Mouse (Mus musculus): ENCODE results near the gene Pdilt. TPM values are rescaled to one million over a fixed set of nuclear protein-coding genes. Genes with fewer than 3 reads are reported as not detected.

Gene Pdilt
- 16.1 TPM for polyA plus RNA-seq (2014; fragmentation: Illumina TruSeq; extraction: RNeasy Lipid Tissue Mini Kit (QIAGEN cat#74804); ENCODE audit: low read depth, low replicate concordance)

DNA sequence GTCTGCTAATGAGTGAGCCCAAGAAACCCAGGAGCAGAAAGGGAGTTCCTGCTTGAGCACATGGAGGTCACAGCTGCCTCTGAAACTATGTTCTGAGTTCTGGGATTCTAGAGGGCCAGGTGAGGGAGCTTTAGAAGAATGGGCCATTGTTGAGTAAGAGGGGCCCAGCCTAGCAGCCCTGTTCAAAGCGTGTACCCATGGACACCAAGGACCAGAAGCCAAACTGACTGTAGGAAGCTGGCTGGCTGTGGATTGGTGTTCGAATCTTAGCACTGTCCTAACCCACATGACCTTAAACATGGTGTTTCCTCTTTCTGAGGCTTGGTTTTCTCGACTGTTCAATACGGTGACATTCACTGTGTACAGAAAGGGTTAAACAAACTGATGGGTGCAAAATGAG is at the start of gene Pdilt:
Gene Pdilt (minus strand): TSS at position 101 of the 400 bp plus-strand sequence.

DNA sequence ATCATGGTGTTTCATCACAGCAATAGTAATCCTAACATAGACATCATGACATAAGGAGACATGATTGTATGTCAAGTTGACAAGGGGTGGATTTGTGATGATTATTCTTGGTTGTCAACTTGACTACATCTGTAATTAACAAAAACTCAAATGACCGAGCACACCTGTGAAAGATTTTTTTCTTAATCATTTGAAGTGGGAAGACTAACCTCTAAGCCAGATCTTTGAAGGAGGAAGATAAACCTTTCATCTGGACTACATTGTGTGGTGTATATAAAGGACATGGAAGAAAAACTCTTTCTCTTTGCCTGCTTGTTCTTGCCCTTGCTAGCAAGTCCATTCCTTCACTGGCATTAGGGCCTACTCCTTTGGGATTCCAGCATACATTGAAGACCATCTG is 30.8 kb upstream of the Pdilt start, which contains the start of gene Acsm2:
Gene Acsm2 (plus strand): TSS at position 301 of the 400 bp plus-strand sequence.

DNA sequence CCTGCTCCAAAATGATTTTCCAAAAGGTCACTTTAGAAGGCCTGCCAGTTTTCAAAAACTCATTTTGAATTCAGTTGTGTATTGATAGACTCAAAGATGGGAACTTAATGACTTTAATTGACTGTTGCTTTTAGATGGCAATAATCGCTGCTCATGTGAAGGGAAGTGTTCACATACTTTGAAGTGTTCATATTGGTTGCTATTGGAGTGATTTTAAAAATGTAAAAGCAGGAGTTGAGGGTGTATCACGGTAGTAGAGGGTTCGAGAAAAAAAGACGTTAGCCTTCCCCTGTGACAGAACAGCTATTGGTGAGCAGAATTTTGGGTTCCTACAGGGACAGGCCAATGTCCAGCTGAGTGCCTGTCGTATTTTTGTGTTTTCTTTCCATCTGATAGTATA is 4.1 kb downstream of the Pdilt start, which contains the start of gene Acsm5:
Gene Acsm5 (plus strand): TSS at position 301 of the 400 bp plus-strand sequence.

DNA sequence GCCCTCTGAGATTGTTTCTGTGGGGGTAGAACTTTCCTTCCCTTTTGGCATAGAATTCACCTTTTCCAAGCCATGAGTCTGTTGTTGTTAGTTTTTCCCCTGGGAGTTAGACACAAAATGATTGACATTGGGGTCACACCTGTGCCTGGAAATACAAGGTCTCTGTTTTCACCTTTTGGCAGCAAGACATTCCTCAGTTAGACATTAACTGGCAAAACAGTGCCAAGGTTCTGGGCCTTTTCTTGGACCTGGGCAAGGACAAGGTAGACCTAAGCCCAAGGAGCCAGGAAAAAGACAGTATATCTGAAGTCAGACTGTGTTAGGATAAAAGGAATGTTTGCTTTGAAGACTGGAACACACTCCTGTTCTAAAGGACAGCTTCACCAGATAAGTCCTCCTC is 44.0 kb downstream of the Pdilt start, which contains the start of gene Umod:
Gene Umod (minus strand): TSS at position 27 of the 400 bp plus-strand sequence.

GRCm38 (mm10) chr7:119459185-119459584 is 64.1 kb downstream of the Pdilt start, which contains the start of gene Gp2:
Gene Gp2 (minus strand): TSS chr7:119459285.

Other genes starting within 250 kb of the Pdilt start
- 3.5 TPM for gene Gp2, start 64.2 kb downstream of the Pdilt start, polyA plus RNA-seq (2014; fragmentation: Illumina TruSeq; extraction: RNeasy Lipid Tissue Mini Kit (QIAGEN cat#74804); ENCODE audit: low read depth, low replicate concordance)
- gene Umod, start 44.2 kb downstream of the Pdilt start, polyA plus RNA-seq (2014; fragmentation: Illumina TruSeq; extraction: RNeasy Lipid Tissue Mini Kit (QIAGEN cat#74804); ENCODE audit: low read depth, low replicate concordance) = 2,122 TPM
- 69.2 TPM for gene Acsm5, start 4.0 kb downstream of the Pdilt start, polyA plus RNA-seq (2014; fragmentation: Illumina TruSeq; extraction: RNeasy Lipid Tissue Mini Kit (QIAGEN cat#74804); ENCODE audit: low read depth, low replicate concordance)
- gene Acsm2, start 30.9 kb upstream of the Pdilt start, polyA plus RNA-seq (2014; fragmentation: Illumina TruSeq; extraction: RNeasy Lipid Tissue Mini Kit (QIAGEN cat#74804); ENCODE audit: low read depth, low replicate concordance) = 1,088 TPM
- 103 TPM for gene Acsm1, start 83.5 kb upstream of the Pdilt start, polyA plus RNA-seq (2014; fragmentation: Illumina TruSeq; extraction: RNeasy Lipid Tissue Mini Kit (QIAGEN cat#74804); ENCODE audit: low read depth, low replicate concordance)
- gene Acsm4, start 166.5 kb upstream of the Pdilt start, polyA plus RNA-seq (2014; fragmentation: Illumina TruSeq; extraction: RNeasy Lipid Tissue Mini Kit (QIAGEN cat#74804); ENCODE audit: low read depth, low replicate concordance) = not detected
- 41.8 TPM for gene Thumpd1, start 197.3 kb upstream of the Pdilt start, polyA plus RNA-seq (2014; fragmentation: Illumina TruSeq; extraction: RNeasy Lipid Tissue Mini Kit (QIAGEN cat#74804); ENCODE audit: low read depth, low replicate concordance)
- 15.0 TPM for gene Acsm3, start 237.4 kb upstream of the Pdilt start, polyA plus RNA-seq (2014; fragmentation: Illumina TruSeq; extraction: RNeasy Lipid Tissue Mini Kit (QIAGEN cat#74804); ENCODE audit: low read depth, low replicate concordance)